Mouse (Mus musculus): ENCODE measurements around the gene Rad50. TPM values are rescaled to one million over a fixed set of nuclear protein-coding genes. Genes with fewer than 3 reads are reported as not detected.

Rad50 gene
- polyA plus RNA-seq, 1 experiment from 2014 or later: 19.1 TPM

GRCm38 (mm10) chr11:53698521-53698920, 8.6 kb downstream of the Rad50 start:
- H3K4me1 ChIP-seq: no peaks in the 10 kb centered on the region
- no peak overlapping the region for H3K9ac ChIP-seq
- H3K4me3 ChIP-seq: no peak overlapping the region
- no peak overlapping the region for H3K27ac ChIP-seq (replicated peaks)
- H3K9me3 ChIP-seq: no peaks in the 10 kb centered on the region
- ATAC-seq (ENCODE audit: extremely low read depth, insufficient number of reproducible peaks, low FRiP score, low TSS enrichment): no peak
- no peaks in the 10 kb centered on the region for H3K27me3 ChIP-seq (replicated peaks)
- WGBS: 84% methylated on average over 2 of the region's 2 CpGs
- H3K36me3 ChIP-seq: peaks cover 86% of the 10 kb centered on the region
- H3K4me2 ChIP-seq: no peak overlapping the region

- Histone ChIP-seq H3K4me3 (no peak overlapping the region), H3K4me2 (no peak overlapping the region), H3K9me3 (no peaks in the 10 kb centered on the region), H3K27ac (replicated peaks) (no peak overlapping the region), H3K4me1 (no peaks in the 10 kb centered on the region), H3K9ac (no peak overlapping the region), H3K36me3 (peaks cover 64% of the 10 kb centered on the region), H3K27me3 (replicated peaks) (no peaks in the 10 kb centered on the region)
- ATAC-seq (ENCODE audit: extremely low read depth, insufficient number of reproducible peaks, low FRiP score, low TSS enrichment): no peak
- 57% methylated on average over 10 of the region's 10 CpGs for WGBS
Measured at GRCm38 (mm10) chr11:53691979-53692378, 15.1 kb downstream of the Rad50 start.

GRCm38 (mm10) chr11:53682994-53683530, 24.1 kb downstream of the Rad50 start:
- 38% methylated on average over 9 of the region's 9 CpGs for WGBS
- Histone ChIP-seq H3K4me2 (peak overlapping the region; percentile 30), H3K27ac (replicated peaks) (peak overlapping the region; percentile 75), H3K4me1 (peaks cover 23% of the 10 kb centered on the region), H3K36me3 (peaks cover 52% of the 10 kb centered on the region), H3K9me3 (no peaks in the 10 kb centered on the region), H3K4me3 (no peak overlapping the region), H3K27me3 (replicated peaks) (no peaks in the 10 kb centered on the region), H3K9ac (no peak overlapping the region)
- no peak; the same call in 1 of the 2 replicates for ATAC-seq (ENCODE audit: extremely low read depth, insufficient number of reproducible peaks, low FRiP score, low TSS enrichment)

DNA sequence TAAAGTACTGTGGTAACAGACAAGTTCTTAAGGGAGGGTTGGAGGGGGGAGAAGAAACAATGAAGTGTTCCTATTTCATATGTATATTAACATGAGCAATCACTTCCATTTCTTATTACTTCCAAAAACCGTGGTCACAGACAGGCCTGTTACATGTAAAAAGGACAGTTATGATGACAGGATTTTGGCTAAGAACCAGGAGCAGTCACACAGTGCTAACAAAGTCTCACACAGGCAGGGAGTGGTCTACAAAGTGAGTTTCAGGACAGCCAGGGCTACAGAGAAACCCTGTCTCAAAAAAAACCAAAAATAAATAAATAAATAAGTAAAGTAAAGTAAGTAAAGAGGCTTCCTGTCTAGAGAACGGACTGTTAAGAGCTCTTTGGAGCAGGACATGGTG, 24.9 kb downstream of the Rad50 start:
- Histone ChIP-seq H3K27me3 (replicated peaks) (no peaks in the 10 kb centered on the region), H3K4me1 (peaks cover 23% of the 10 kb centered on the region), H3K9me3 (no peaks in the 10 kb centered on the region), H3K9ac (no peak overlapping the region), H3K4me2 (peak overlapping the region; percentile 29; the same call in 1 of the 2 replicates), H3K27ac (replicated peaks) (peak overlapping the region; percentile 75), H3K4me3 (no peak overlapping the region), H3K36me3 (peaks cover 52% of the 10 kb centered on the region)
- no peak for ATAC-seq (ENCODE audit: extremely low read depth, insufficient number of reproducible peaks, low FRiP score, low TSS enrichment)
- WGBS: 36% methylated on average over 2 of the region's 2 CpGs

- Histone ChIP-seq H3K9me3 (no peaks in the 10 kb centered on the region), H3K4me2 (no peak overlapping the region), H3K27me3 (replicated peaks) (no peaks in the 10 kb centered on the region), H3K36me3 (peaks cover 53% of the 10 kb centered on the region), H3K4me1 (peaks cover 23% of the 10 kb centered on the region), H3K4me3 (no peak overlapping the region), H3K27ac (replicated peaks) (no peak overlapping the region), H3K9ac (no peak overlapping the region)
- WGBS: 97% methylated on average over 2 of the region's 2 CpGs
- no peak for ATAC-seq (ENCODE audit: extremely low read depth, insufficient number of reproducible peaks, low FRiP score, low TSS enrichment)
Measured at GRCm38 (mm10) chr11:53681686-53682085, 25.4 kb downstream of the Rad50 start.

DNA sequence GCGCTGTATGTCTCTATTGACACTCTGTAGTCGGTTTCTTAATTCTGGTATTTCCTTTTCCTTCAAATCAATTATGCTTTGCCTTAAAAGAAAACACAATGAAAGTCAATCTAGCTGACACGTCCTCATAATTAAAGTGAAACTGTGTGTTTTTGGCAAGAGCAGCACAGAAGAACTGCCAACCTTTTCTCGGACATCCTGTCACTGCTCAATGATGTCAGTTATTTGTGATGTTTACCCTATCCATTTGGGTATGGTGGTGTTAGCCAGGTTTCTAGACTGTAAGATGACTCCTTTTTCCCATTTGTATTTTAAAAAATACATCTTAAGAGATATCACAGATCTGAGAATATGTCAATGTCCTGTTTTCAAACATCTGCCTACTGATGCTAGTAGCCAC, 27.0 kb downstream of the Rad50 start:
- Histone ChIP-seq H3K9me3 (no peaks in the 10 kb centered on the region), H3K27ac (replicated peaks) (no peak overlapping the region), H3K4me2 (no peak overlapping the region), H3K27me3 (replicated peaks) (no peaks in the 10 kb centered on the region), H3K4me3 (no peak overlapping the region), H3K4me1 (peaks cover 23% of the 10 kb centered on the region), H3K36me3 (peaks cover 59% of the 10 kb centered on the region), H3K9ac (no peak overlapping the region)
- 81% methylated on average over 4 of the region's 4 CpGs for WGBS
- no peak for ATAC-seq (ENCODE audit: extremely low read depth, insufficient number of reproducible peaks, low FRiP score, low TSS enrichment)

DNA sequence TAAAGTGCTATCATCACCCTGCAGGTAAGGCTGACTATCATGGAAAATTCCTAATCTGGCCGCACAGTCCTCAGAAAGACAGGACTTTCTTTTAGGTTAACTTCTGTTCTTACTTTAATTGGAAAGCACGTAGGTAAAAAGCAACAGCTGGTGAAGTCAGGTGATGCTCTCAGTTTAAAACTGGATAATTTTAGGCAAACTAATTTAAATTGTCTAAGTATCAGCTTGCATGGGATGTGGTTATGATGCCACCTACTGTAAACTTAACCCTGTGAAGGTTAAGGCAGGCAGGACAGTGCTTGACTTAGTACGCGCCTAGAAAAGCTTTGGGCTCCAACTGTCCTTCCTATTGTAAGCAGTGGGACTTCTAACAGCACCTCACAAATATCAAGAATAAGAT, 35.7 kb downstream of the Rad50 start:
- 93% methylated on average over 4 of the region's 4 CpGs for WGBS
- no peak overlapping the region for H3K4me2 ChIP-seq

GRCm38 (mm10) chr11:53664091-53664490, 43.0 kb downstream of the Rad50 start:
- WGBS: 77% methylated on average over 5 of the region's 5 CpGs

More for the DNA sequence above, 35.7 kb downstream of the Rad50 start:
- no peaks in the 10 kb centered on the region for H3K27me3 ChIP-seq (replicated peaks)
- no peak for ATAC-seq (ENCODE audit: extremely low read depth, insufficient number of reproducible peaks, low FRiP score, low TSS enrichment)
- no peak overlapping the region for H3K4me3 ChIP-seq
- peaks cover 82% of the 10 kb centered on the region for H3K36me3 ChIP-seq
- H3K9ac ChIP-seq: no peak overlapping the region
- H3K4me1 ChIP-seq: no peaks in the 10 kb centered on the region
- no peak overlapping the region for H3K27ac ChIP-seq (replicated peaks)
- no peaks in the 10 kb centered on the region for H3K9me3 ChIP-seq

DNA sequence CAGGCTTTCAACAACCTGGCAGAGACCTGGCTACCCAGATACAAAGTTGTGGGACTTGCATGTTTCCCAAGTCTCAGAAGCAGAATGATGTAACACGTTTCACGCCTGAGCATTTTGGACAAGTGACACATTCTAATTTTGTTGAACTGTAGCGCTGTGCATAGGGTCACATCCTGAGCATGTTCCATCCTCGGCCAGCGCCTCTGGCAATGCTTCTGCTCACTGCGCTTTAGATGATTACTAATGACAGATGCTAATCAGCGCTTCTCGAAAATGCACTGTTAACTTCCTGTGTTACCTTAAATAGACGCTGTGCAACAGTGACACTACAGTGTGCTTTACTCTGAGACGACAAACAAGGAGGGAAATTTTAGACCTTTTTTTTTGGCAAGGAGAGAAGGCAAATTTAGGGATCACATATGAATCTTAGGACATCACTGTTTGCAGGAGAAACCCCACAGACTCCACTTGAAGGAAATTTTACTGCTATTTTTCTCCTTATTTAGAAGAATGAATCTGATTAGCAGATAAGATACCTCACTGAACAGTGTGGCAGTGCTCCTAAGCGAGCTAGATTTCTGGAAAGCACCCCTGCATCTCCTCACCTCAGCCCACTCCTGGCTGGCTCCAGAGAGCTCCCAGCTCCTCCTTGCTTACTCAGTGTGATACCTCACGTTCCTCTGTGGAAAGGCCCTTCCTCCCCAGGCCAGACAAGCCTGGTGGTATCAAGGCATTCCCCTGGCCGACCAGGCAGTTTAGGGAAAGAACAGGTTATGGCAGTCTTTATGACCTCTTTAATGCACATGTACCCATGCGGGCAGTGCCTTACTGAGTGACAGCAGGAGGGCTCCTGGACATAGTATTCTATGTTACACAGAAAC, 44.1 kb downstream of the Rad50 start:
- 39% methylated on average over 14 of the region's 14 CpGs for WGBS
- no peak overlapping the region for H3K27ac ChIP-seq (replicated peaks)
- no peaks in the 10 kb centered on the region for H3K27me3 ChIP-seq (replicated peaks)
- H3K4me2 ChIP-seq: no peak overlapping the region; the same call in 1 of the 2 replicates
- no peak overlapping the region for H3K4me3 ChIP-seq
- peaks cover 15% of the 10 kb centered on the region for H3K4me1 ChIP-seq
- H3K36me3 ChIP-seq: peaks cover 37% of the 10 kb centered on the region
- H3K9ac ChIP-seq: peak overlapping the region; percentile 54; the same call in 1 of the 2 replicates
- ATAC-seq (ENCODE audit: extremely low read depth, insufficient number of reproducible peaks, low FRiP score, low TSS enrichment): no peak
- H3K9me3 ChIP-seq: no peaks in the 10 kb centered on the region

More at GRCm38 (mm10) chr11:53664091-53664490, 43.0 kb downstream of the Rad50 start:
- no peak overlapping the region for H3K4me3 ChIP-seq
- H3K9me3 ChIP-seq: no peaks in the 10 kb centered on the region
- no peak overlapping the region for H3K9ac ChIP-seq
- no peak overlapping the region for H3K4me2 ChIP-seq
- no peak overlapping the region for H3K27ac ChIP-seq (replicated peaks)
- H3K36me3 ChIP-seq: peaks cover 45% of the 10 kb centered on the region
- H3K27me3 ChIP-seq (replicated peaks): no peaks in the 10 kb centered on the region
- peaks cover 13% of the 10 kb centered on the region for H3K4me1 ChIP-seq
- no peak for ATAC-seq (ENCODE audit: extremely low read depth, insufficient number of reproducible peaks, low FRiP score, low TSS enrichment)

DNA sequence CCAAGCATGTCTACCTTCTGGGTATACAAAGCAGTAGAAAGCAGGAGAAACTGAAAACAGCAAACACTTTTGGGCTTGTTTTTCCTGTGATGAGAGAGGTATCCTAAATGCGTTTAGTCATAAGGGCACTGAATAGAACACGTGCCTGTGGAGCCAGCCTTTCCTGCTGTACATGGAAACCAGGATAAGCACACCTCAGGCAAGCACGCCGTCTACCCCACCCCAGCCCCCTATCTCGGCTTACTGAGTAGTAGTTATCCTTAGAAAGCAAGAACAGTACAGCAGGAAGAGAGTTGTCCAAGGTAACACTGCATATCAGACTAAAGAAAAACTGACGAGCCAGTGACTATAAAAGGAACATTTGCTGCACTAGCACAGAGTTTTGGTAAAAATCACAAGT, 49.3 kb downstream of the Rad50 start:
- Histone ChIP-seq H3K4me3 (no peak overlapping the region), H3K4me2 (no peak overlapping the region), H3K9me3 (no peaks in the 10 kb centered on the region), H3K27me3 (replicated peaks) (no peaks in the 10 kb centered on the region), H3K27ac (replicated peaks) (no peak overlapping the region), H3K36me3 (peaks cover 22% of the 10 kb centered on the region), H3K4me1 (peaks cover 43% of the 10 kb centered on the region), H3K9ac (no peak overlapping the region)
- 46% methylated on average over 6 of the region's 6 CpGs for WGBS
- ATAC-seq (ENCODE audit: extremely low read depth, insufficient number of reproducible peaks, low FRiP score, low TSS enrichment): no peak

DNA sequence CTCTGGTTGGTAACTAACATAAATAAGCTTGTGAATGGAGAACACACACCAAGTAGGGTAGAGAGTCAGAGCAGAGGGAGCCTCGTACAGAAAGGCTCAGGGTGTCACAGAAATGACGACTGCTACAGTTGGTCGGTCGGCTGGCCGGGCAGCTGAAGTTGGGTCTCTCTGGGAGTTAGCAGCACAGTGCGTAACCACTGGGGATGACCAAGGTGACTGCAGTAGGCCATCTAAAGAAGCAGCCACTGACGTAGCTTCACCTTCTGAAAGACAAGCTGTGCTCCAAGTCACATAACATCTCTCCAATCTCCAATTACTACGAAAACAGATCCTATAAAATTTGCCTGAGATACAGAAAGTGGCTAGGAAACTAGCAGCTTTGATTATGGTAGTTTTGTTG, 49.7 kb downstream of the Rad50 start:
- ATAC-seq (ENCODE audit: extremely low read depth, insufficient number of reproducible peaks, low FRiP score, low TSS enrichment): no peak
- Histone ChIP-seq H3K27me3 (replicated peaks) (no peaks in the 10 kb centered on the region), H3K4me2 (no peak overlapping the region), H3K9me3 (no peaks in the 10 kb centered on the region), H3K9ac (no peak overlapping the region), H3K4me3 (no peak overlapping the region), H3K27ac (replicated peaks) (no peak overlapping the region; the same call in 1 of the 2 replicates), H3K4me1 (peaks cover 39% of the 10 kb centered on the region), H3K36me3 (peaks cover 26% of the 10 kb centered on the region)
- WGBS: 70% methylated on average over 8 of the region's 8 CpGs

All from heart, embryonic 13.5 days (tissue).